Mouse (Mus musculus) hindbrain, postnatal 0 days (tissue): ENCODE measurements around the gene B4galt1. TPM values are rescaled to one million over a fixed set of nuclear protein-coding genes. Genes with fewer than 3 reads are reported as not detected.

ENCODE experiments used
- ATAC-seq: fragments of 200-750 bp; cut with Nextera tagmentation; 2 replicates; pipeline ENCODE4 v1.8.0; 2017; ENCODE audit warnings: mild to moderate bottlenecking, moderate TSS enrichment, moderate library complexity
- DNase-seq: peaks from one replicate; pipeline ENCODE4 v3.0.0-alpha.2; 2015; ENCODE audit warnings: low spot score
- H3K27ac ChIP-seq: fragments of 300-500 bp; sonication (generic); 2 replicates; pipeline ENCODE4 v1.5.1; 2014; ENCODE audit warnings: mild to moderate bottlenecking
- H3K27me3 ChIP-seq: fragments of 300-500 bp; sonication (generic); 2 replicates; pipeline ENCODE4 v1.6.1; 2014; ENCODE audit warnings: low read length, mixed read lengths; ENCODE audit not compliant: insufficient read depth
- H3K36me3 ChIP-seq: fragments of 300-500 bp; sonication (generic); 2 replicates; pipeline ENCODE4 v1.6.1; 2014; ENCODE audit warnings: low read length, mixed read lengths; ENCODE audit not compliant: insufficient read depth
- H3K4me1 ChIP-seq: fragments of 300-500 bp; sonication (generic); 2 replicates; pipeline ENCODE4 v1.6.1; 2014; ENCODE audit warnings: antibody characterized with exemption, low read length, mixed read lengths; ENCODE audit not compliant: insufficient read depth
- H3K4me2 ChIP-seq: fragments of 300-500 bp; sonication (generic); 2 replicates; pipeline ENCODE4 v1.6.1; 2014; ENCODE audit warnings: low read depth, mild to moderate bottlenecking, low read length, moderate library complexity, mixed read lengths
- H3K4me3 ChIP-seq: fragments of 300-500 bp; sonication (generic); 2 replicates; pipeline ENCODE4 v1.5.1; 2014; ENCODE audit warnings: low read length
- H3K9ac ChIP-seq: fragments of 300-500 bp; sonication (generic); replicated peaks from 2 replicates; pipeline ENCODE4 v1.6.1; 2014; ENCODE audit warnings: mild to moderate bottlenecking, low read length, moderate library complexity, mixed read lengths
- H3K9me3 ChIP-seq: fragments of 300-500 bp; sonication (generic); 2 replicates; pipeline ENCODE4 v1.6.1; 2016; ENCODE audit warnings: low read length, mixed read lengths
- CTCF ChIP-seq: IDR thresholded peaks from 2 replicates; pipeline ENCODE4 v1.5.1; 2016; ENCODE audit warnings: antibody characterized with exemption, control low read depth, low read depth
- WGBS: fragments of 180-500 bp; shearing (Covaris S2); extraction: QIAGEN DNeasy Blood & Tissue Kit; methylation state at CpG from one replicate; pipeline ENCODE4 v1.1.7; 2014; 5-methylcytosine and 5-hydroxymethylcytosine counted together
- polyA plus RNA-seq: library from polyadenylated mRNA; unstranded; fragments of >200 nt; fragmentation: Nextera tagmentation; extraction: Ambion mirVana; gene quantifications from 2 replicates; pipeline ENCODE4 v1.2.1, GENCODE M21; 2015
- total RNA-seq: library from RNA; depleted of rRNA; stranded (reverse); fragments of >200 nt; gene quantifications from 2 replicates; pipeline ENCODE4 v1.2.3, GENCODE M21; 2014

Gene B4galt1
- total and polyA plus RNA-seq, 2 experiments from 2014 or later, result 7.6 to 14.5 TPM

DNA sequence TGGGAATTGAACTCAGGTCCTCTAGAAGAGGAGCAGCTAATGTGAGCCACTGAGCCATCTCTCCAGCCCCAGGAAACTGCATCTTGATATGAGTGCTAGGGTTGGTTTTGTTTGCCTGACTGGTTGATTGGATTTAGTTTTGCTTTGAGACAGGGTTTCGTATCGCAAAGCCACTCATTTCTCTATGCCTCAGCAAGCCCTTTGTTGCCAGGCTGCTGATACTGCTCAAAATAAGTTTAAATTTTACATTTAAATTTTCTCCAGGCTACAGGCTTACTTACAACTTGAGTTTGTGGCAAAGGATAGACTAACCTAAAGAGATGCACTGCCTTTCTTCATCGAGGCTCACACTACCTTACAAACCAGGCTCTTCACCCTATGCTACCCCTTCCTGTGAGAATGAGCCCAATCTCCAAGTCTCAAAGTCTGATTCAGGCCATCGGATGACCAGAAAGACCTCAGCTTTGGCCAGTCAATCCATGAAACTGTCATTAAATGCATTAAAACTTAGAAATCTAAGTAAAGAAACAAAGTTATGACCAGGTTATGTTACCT, 19.5 kb downstream of the B4galt1 start:
- no peak overlapping the region for H3K9ac ChIP-seq
- H3K4me1 ChIP-seq, result no peaks in the 10 kb centered on the region
- no peak overlapping the region for H3K4me2 ChIP-seq
- no peaks in the 10 kb centered on the region for H3K27me3 ChIP-seq
- no peak overlapping the region for H3K4me3 ChIP-seq
- no peaks in the 10 kb centered on the region for H3K36me3 ChIP-seq
- DNase-seq, result no peak
- ATAC-seq, result no peak
- H3K27ac ChIP-seq, result no peak overlapping the region
- no peaks in the 10 kb centered on the region for H3K9me3 ChIP-seq
- WGBS, result 85% methylated on average over 4 of the region's 4 CpGs
- no peak for TF ChIP-seq CTCF

DNA sequence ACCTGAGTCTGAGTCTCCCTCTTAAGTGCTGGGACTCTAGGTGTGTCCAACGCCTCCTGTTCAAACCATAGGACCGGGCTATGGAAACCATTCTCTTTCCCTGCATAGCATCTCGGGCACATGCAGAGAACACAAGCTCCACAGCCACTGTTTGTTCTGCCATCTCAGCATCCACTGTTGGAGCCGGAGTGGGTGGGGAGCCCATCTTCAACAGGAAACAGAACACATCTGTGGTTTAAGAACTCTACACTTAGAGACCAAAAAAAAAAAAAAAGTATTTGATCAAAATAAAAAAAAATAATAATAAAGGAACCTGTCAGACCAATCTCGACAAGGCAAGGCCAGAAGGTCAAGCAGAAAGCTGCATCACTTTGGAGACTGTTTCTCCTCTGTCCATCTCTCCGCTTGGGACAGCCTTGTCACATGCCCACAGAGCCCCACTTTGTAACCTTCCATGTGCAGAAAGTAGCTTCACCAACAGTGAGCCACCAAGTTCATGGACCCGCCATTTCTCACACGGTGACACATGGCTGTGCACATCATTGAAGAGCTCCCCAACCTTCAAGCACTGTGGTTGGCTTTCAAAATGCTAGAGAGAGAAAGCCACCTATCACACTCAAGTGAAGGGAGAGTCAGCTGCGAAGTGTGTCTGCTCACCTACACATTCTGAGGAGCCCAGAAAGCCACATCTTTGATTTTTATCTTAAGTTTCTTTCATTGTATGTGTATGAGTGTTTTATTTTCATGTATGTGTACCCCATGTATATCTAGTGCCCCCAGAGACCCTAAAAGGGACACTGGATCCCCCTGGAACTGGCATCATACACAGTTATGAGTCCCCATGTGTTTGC, 20.2 kb downstream of the B4galt1 start:
- no peaks in the 10 kb centered on the region for H3K4me1 ChIP-seq
- H3K36me3 ChIP-seq, result no peaks in the 10 kb centered on the region
- DNase-seq (no peak), ATAC-seq (no peak)
- H3K27me3 ChIP-seq, result no peaks in the 10 kb centered on the region
- no peaks in the 10 kb centered on the region for H3K9me3 ChIP-seq
- no peak overlapping the region for H3K4me3 ChIP-seq
- 93% methylated on average over 9 of the region's 9 CpGs for WGBS
- no peak for TF ChIP-seq CTCF
- H3K4me2 ChIP-seq, result no peak overlapping the region
- H3K27ac ChIP-seq, result no peak overlapping the region
- no peak overlapping the region for H3K9ac ChIP-seq

DNA sequence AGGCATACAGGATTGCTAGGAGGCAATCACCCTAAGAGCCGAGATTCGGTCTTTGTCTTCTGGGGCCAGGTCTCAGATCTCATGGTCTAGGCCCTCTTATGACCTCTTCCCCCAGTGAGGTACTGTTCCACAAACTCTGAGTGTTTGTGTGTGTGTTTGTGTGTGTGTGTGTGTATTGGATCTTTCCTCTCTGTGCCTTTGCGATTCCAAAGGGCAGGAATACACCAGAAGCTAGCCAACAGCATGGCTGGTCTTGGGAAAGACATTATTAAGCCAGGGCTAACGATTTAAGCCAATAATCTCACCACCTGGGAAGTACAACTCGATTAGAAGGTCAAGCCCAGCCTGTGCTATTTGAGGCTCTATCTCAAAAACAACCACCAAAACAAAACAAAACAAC, 23.3 kb downstream of the B4galt1 start:
- WGBS, result 85% methylated on average over 5 of the region's 5 CpGs
- Histone ChIP-seq H3K36me3 (no peaks in the 10 kb centered on the region), H3K4me1 (no peaks in the 10 kb centered on the region), H3K9me3 (no peaks in the 10 kb centered on the region), H3K9ac (no peak overlapping the region), H3K4me2 (no peak overlapping the region), H3K4me3 (no peak overlapping the region), H3K27me3 (no peaks in the 10 kb centered on the region), H3K27ac (no peak overlapping the region)
- no peak for TF ChIP-seq CTCF
- DNase-seq (no peak), ATAC-seq (no peak)

DNA sequence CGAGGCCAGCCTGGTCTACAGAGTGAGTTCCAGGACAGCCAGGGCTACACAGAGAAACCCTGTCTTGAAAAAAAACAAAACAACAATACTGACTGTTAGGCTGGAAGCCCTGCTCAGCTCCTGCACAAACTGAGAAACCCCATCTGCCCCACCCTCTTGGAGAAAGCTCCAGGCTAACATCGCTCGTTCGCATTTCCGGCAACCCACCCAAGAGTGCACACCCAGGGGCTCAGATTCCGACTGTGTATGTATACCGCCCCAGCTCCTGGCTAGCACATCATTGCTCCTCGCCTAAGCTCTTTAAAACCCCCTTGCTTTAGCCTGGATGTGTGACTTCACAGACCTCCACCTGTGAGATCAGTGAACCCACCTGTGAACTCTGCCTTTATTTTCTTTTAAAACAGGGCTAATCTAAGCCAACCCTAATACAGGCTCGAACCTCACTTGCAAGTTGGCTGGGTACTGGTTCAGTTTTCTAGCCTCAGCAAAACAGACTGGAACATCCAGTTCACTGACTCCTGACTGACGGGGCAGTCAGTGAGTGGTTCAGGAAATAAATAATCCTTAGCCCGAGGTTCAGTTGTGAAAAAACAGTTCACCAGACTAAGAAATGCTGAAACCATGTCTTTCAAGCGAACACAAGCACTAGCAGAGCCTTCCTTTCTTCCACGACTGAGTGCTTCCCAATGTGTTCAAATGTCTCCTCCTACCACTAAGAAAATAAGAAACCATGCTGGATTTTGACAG, 24.0 kb downstream of the B4galt1 start:
- ATAC-seq, result no peak
- Histone ChIP-seq H3K4me1 (no peaks in the 10 kb centered on the region), H3K9me3 (no peaks in the 10 kb centered on the region), H3K27ac (no peak overlapping the region), H3K36me3 (no peaks in the 10 kb centered on the region), H3K9ac (no peak overlapping the region), H3K4me3 (no peak overlapping the region), H3K4me2 (no peak overlapping the region), H3K27me3 (no peaks in the 10 kb centered on the region)
- no peak for DNase-seq
- WGBS, result 85% methylated on average over 13 of the region's 13 CpGs
- no peak for TF ChIP-seq CTCF

DNA sequence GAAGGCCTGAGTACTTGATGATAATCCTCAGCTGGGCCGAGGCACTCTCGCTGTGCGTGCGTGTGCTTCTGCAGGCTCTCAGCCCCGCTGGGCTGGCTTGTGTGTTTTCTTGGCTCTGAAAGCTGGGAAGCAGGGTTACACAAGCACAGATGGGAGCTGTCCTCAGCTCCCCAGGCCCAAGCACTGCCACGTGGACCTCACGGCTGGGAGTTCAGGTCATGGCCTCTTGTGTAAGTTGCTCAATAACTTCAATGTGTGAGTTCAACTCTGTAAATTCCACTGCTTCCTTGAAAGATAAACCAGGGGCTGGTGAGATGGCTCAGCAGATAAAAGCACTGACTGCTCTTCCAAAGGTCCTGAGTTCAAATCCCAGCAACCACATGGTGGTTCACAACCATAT, 24.9 kb downstream of the B4galt1 start:
- DNase-seq (no peak), ATAC-seq (no peak)
- Histone ChIP-seq H3K27me3 (no peaks in the 10 kb centered on the region), H3K9ac (no peak overlapping the region), H3K36me3 (no peaks in the 10 kb centered on the region), H3K4me3 (no peak overlapping the region), H3K4me2 (no peak overlapping the region), H3K27ac (no peak overlapping the region), H3K9me3 (no peaks in the 10 kb centered on the region), H3K4me1 (no peaks in the 10 kb centered on the region)
- no peak for TF ChIP-seq CTCF
- 65% methylated on average over 7 of the region's 7 CpGs for WGBS

DNA sequence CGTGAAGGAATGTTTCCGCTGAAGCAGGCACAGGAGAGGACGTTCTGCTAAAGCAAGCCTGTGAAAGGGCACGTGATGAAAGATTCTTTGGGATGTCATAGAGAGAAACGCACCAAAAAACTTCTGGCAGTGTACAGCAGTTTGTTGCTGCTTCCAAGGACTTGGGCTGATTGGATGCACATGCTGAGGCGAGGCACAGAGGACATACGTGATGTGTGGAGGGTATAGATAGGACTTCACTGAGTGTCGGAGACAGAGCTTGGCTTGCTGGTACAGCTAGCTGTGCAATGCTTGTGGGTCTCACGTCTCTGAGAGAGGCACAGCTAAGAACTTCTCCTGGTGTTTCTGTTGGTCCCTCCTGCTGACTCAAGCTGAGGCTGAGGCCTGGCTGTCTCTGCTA, 25.9 kb downstream of the B4galt1 start:
- WGBS, result 93% methylated on average over 9 of the region's 9 CpGs
- Histone ChIP-seq H3K9me3 (no peaks in the 10 kb centered on the region), H3K9ac (no peak overlapping the region), H3K36me3 (no peaks in the 10 kb centered on the region), H3K27ac (no peak overlapping the region), H3K4me3 (no peak overlapping the region), H3K4me2 (no peak overlapping the region), H3K4me1 (no peaks in the 10 kb centered on the region), H3K27me3 (no peaks in the 10 kb centered on the region)
- DNase-seq (no peak), ATAC-seq (no peak)
- TF ChIP-seq CTCF, result no peak

DNA sequence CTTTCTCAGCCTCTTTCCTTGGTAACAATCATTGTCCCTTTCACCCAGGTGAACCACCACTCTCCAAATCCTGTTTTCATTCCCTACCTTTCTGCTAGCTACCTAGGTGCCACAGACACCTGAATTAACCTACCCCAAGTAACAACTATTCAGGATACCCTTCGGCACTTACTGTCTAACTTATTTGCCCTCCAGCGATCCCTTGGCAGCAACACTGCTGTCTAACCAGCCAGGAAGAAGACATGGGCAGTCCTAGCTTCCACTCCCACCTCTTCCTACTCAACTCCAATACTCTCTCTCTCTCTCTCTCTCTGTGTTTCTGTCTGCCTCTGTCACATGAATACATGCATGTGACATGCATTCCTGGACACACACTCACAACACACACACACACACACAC, 27.0 kb downstream of the B4galt1 start:
- DNase-seq (no peak), ATAC-seq (no peak)
- no peak overlapping the region for H3K4me3 ChIP-seq
- H3K9me3 ChIP-seq, result no peaks in the 10 kb centered on the region
- H3K4me1 ChIP-seq, result no peaks in the 10 kb centered on the region
- no peak overlapping the region for H3K4me2 ChIP-seq
- TF ChIP-seq CTCF, result no peak
- no peaks in the 10 kb centered on the region for H3K36me3 ChIP-seq
- no peak overlapping the region for H3K9ac ChIP-seq
- no peaks in the 10 kb centered on the region for H3K27me3 ChIP-seq
- H3K27ac ChIP-seq, result no peak overlapping the region
- 88% methylated on average over 2 of the region's 2 CpGs for WGBS
